ENCODE assay signal across 8 mouse cellular contexts in the genomic region with DNA sequence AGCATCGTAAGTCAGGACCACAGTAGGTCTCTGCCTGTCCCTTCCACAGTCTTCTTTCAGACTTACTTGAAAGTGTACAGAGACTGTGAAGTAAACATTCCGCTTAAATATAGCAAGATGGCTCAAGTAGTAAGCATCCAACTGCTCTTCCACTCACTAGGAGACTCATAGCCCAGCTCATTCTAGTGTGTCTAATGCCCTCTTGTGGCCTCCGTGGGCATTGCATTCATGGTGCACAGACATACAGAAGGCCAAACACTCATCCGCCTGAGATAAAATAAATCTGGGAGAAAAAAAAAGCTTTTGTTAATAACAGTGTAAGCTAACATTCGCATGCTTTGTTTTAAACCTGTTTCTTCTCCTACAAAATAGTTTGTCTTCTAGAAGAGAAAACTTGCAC. TPM values are rescaled to one million over a fixed set of nuclear protein-coding genes. Genes with fewer than 3 reads are reported as not detected.
DNase-seq lines count a peak whose midpoint lies in the region; ATAC-seq and TF ChIP-seq lines count a peak whose summit lies in the region.

No protein-coding gene starts in this region.

- H3K9ac ChIP-seq in liver, embryonic 16.5 days (ENCODE audit: low read depth, low read length), result no peak overlapping the region

- DNase-seq in 3134 (ENCODE audit: extremely low read depth, insufficient read length, low spot score), result peak; percentile 9
- DNase-seq in adrenal gland, postnatal 36 days, result peak; percentile 75 to 76
- peak; percentile 62 to 82 for DNase-seq in kidney, postnatal 25 days
- DNase-seq in right cerebral cortex, postnatal 10 days (ENCODE audit: low spot score in 2 of 2), result peak; percentile 42 to 71
- DNase-seq in urinary bladder, postnatal 4 days (ENCODE audit: low spot score in 2 of 2), result peak; percentile 22 to 72

- no peaks in the 10 kb centered on the region for H3K79me2 ChIP-seq in C2C12 (ENCODE audit: control insufficient read depth, insufficient read depth)

- H3K27me3 ChIP-seq in C2C12 (ENCODE audit: control insufficient read depth, insufficient read depth, insufficient read length), result no peaks in the 10 kb centered on the region
- no peaks in the 10 kb centered on the region for H3K27me3 ChIP-seq in liver, embryonic 16.5 days (ENCODE audit: control insufficient read depth, insufficient read depth, low read depth, low read length)

- H3K36me3 ChIP-seq in C2C12 (ENCODE audit: control insufficient read depth, insufficient read depth), result peaks cover 79% of the 10 kb centered on the region
- peaks cover 39% of the 10 kb centered on the region for H3K36me3 ChIP-seq in liver, embryonic 16.5 days (ENCODE audit: control insufficient read depth, insufficient read depth)

- peak; percentile 53; the same call in 1 of the 2 replicates for ATAC-seq in liver, embryonic 16.5 days (ENCODE audit: low read depth)

- no peak overlapping the region for H3ac ChIP-seq in C2C12 (ENCODE audit: control insufficient read depth, insufficient read length, low read depth)

- peak; percentile 32 for TF ChIP-seq CTCF in C2C12 (IDR thresholded peaks at IDR 0.05; ENCODE audit: control insufficient read depth, insufficient read depth, insufficient read length)
- TF ChIP-seq CTCF in embryonic fibroblast, embryonic 13.5 days (IDR thresholded peaks at IDR 0.05; ENCODE audit: borderline replicate concordance, insufficient read depth, low read length), result peak; percentile 60; the same call in 1 of the 2 replicates

- 58% methylated on average over 5 of the region's 5 CpGs for WGBS in liver, embryonic 16.5 days (ENCODE audit: insufficient replicate concordance)

- H3K79me3 ChIP-seq in C2C12 (ENCODE audit: low read depth), result no peaks in the 10 kb centered on the region

- TF ChIP-seq POLR2A in embryonic fibroblast, embryonic 13.5 days (IDR thresholded peaks at IDR 0.05; ENCODE audit: low read depth, low read length), result no peak

- no peaks in the 10 kb centered on the region for H3K9me3 ChIP-seq in liver, embryonic 16.5 days (replicated peaks; ENCODE audit: control insufficient read depth, low read length)

- H3K4me2 ChIP-seq in liver, embryonic 16.5 days (ENCODE audit: low read depth, low read length), result no peak overlapping the region

- 0 out of 2 replicates have a peak, but pooled peaks cover 2% of the 10 kb centered on the region for H3K4me1 ChIP-seq in embryonic fibroblast, embryonic 13.5 days (ENCODE audit: control insufficient read depth, insufficient read depth, low read length)
- H3K4me1 ChIP-seq in liver, embryonic 16.5 days (ENCODE audit: control insufficient read depth, low read depth, low read length), result no peaks in the 10 kb centered on the region

- no peak overlapping the region for H3K4me3 ChIP-seq in C2C12 (ENCODE audit: insufficient read depth, poor library complexity, severe bottlenecking)
- H3K4me3 ChIP-seq in embryonic fibroblast, embryonic 13.5 days (ENCODE audit: insufficient read depth, low read length), result no peak overlapping the region
- no peak overlapping the region for H3K4me3 ChIP-seq in liver, embryonic 16.5 days (ENCODE audit: low read depth, low read length)

- H3K27ac ChIP-seq in embryonic fibroblast, embryonic 13.5 days (ENCODE audit: insufficient read depth, low read length), result no peak overlapping the region
- H3K27ac ChIP-seq in liver, embryonic 16.5 days (ENCODE audit: low read length), result no peak overlapping the region

TF ChIP-seq in C2C12, 6 proteins besides CTCF, POLR2A, EP300 and RAD21:
- no peak for TF ChIP-seq FOSL1 (IDR thresholded peaks at IDR 0.05; ENCODE audit: insufficient read depth, low read length, poor library complexity, severe bottlenecking)
- TF ChIP-seq USF1 (IDR thresholded peaks at IDR 0.05; ENCODE audit: low read depth), result no peak
- no peak for TF ChIP-seq MAX (IDR thresholded peaks at IDR 0.05)
- no peak for TF ChIP-seq MYOD1 (IDR thresholded peaks at IDR 0.05; ENCODE audit: control insufficient read depth, insufficient read length, low read depth)

RNA-seq across cellular contexts. Expression of a gene that starts 23.8 kb away (rescaled TPM):
- polyA plus RNA-seq in C2C12 (2012; fragmentation: generic; extraction: Trizol), result 32.4 TPM
- 10 to 100 TPM; 31.5 to 34.3 TPM for total RNA-seq in adrenal gland, postnatal 36 days (2021)
- 42.2 and 53.1 TPM in 2 replicates for polyA plus RNA-seq in embryonic fibroblast, embryonic 13.5 days (2011; ENCODE audit: insufficient read length, low read depth, missing spikeins)
- 15.8 and 16.9 TPM in 2 replicates for polyA plus RNA-seq in liver, embryonic 16.5 days (2015; fragmentation: Nextera tagmentation; extraction: Ambion mirVana)

RNA-seq across cellular contexts. Expression of a gene that starts 37.6 kb away (rescaled TPM):
- polyA plus RNA-seq in C2C12 (2012; fragmentation: generic; extraction: Trizol), result 8.4 TPM
- 10 to 100 TPM; 27.9 to 32.1 TPM for total RNA-seq in adrenal gland, postnatal 36 days (2021)
- polyA plus RNA-seq in embryonic fibroblast, embryonic 13.5 days (2011; ENCODE audit: insufficient read length, low read depth, missing spikeins), result 20.6 and 22.3 TPM in 2 replicates
- 2.5 and 2.7 TPM in 2 replicates for polyA plus RNA-seq in liver, embryonic 16.5 days (2015; fragmentation: Nextera tagmentation; extraction: Ambion mirVana)

RNA-seq across cellular contexts. Expression of a gene that starts 42.9 kb away (rescaled TPM):
- 17.9 TPM for polyA plus RNA-seq in C2C12 (2012; fragmentation: generic; extraction: Trizol)
- 10 to 100 TPM; 34.6 to 38.2 TPM for total RNA-seq in adrenal gland, postnatal 36 days (2021)
- polyA plus RNA-seq in embryonic fibroblast, embryonic 13.5 days (2011; ENCODE audit: insufficient read length, low read depth, missing spikeins), result 62.6 and 65.7 TPM in 2 replicates
- polyA plus RNA-seq in liver, embryonic 16.5 days (2015; fragmentation: Nextera tagmentation; extraction: Ambion mirVana), result 22.4 and 25.4 TPM in 2 replicates

Comparison
In these comparisons a context has a peak if more than half of its experiments do, and no peak if none do; other contexts are left out.
1. DNase-seq: peak in every context shown above with its lines; median percentile 76 in adrenal gland, postnatal 36 days; 72 in kidney, postnatal 25 days; 56 in right cerebral cortex, postnatal 10 days; 47 in urinary bladder, postnatal 4 days; 9 in 3134.